Mouse (Mus musculus): ENCODE measurements around the gene Mthfd2. TPM values are rescaled to one million over a fixed set of nuclear protein-coding genes. Genes with fewer than 3 reads are reported as not detected.
A peak's percentile ranks its signal among the peaks of the same experiment; 100 is the strongest.

Gene Mthfd2
- polyA plus RNA-seq, 1 experiment from 2014 or later = 20.9 TPM

DNA sequence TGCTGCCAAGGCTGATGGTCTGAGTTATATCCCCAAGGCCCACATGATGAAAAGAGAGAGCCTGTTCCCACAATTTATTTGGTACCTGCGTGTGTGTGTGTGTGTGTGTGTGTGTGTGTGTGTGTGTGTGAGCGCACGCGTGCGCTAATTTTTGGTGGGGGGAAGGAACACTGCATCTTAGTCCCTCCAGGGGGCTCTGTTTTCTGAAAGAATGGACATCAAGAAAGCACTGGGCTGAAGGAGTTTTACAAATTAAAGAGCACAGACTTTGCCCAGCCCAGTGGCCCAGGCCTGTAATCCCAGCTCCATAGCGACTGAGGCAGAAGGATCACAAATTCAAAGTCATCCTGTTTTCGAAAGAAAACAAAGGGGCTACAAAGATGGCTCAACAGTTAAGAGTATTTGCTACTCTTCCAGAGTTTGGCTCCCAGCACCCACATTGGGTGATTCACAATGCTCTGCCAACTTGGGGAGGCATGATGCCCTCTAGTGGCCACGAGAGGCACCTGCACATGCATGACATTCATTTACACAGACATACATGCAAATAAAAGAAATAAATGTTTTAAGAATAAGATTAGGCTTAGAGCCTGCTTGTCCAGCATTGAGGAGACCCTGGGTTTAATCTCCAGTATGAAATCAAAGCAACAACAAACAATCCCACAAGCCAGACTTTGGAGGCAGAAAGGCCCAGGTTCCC is 45.3 kb downstream of the Mthfd2 start:
- H3K4me2 ChIP-seq (ENCODE audit: low read depth, low read length) = no peak overlapping the region
- ATAC-seq (no peak), DNase-seq (no peak)
- no peaks in the 10 kb centered on the region for H3K27me3 ChIP-seq (ENCODE audit: insufficient read depth, low read length)
- no peak overlapping the region for H3K4me3 ChIP-seq (ENCODE audit: low read depth, low read length)
- H3K36me3 ChIP-seq (replicated peaks; ENCODE audit: insufficient read depth, low read length) = no peaks in the 10 kb centered on the region
- H3K9ac ChIP-seq (replicated peaks) = no peak overlapping the region
- no peaks in the 10 kb centered on the region for H3K4me1 ChIP-seq (ENCODE audit: insufficient read depth)
- TF ChIP-seq CTCF (IDR thresholded peaks at IDR 0.05; ENCODE audit: low read depth) (peak; percentile 77), EP300 (IDR thresholded peaks at IDR 0.05; ENCODE audit: low read depth) (no peak)
- H3K9me3 ChIP-seq (ENCODE audit: low read length) = 0 out of 2 replicates have a peak, but pooled peaks cover 3% of the 10 kb centered on the region
- WGBS (ENCODE audit: insufficient replicate concordance) = 79% methylated on average over 8 of the region's 8 CpGs
- no peak overlapping the region for H3K27ac ChIP-seq (ENCODE audit: low read depth)

GRCm38 (mm10) chr6:83278881-83279280 is 46.8 kb downstream of the Mthfd2 start:
- H3K9me3 ChIP-seq (ENCODE audit: low read length) = 0 out of 2 replicates have a peak, but pooled peaks cover 3% of the 10 kb centered on the region
- H3K4me3 ChIP-seq (ENCODE audit: low read depth, low read length) = no peak overlapping the region
- 26% methylated on average over 2 of the region's 2 CpGs for WGBS (ENCODE audit: insufficient replicate concordance)
- H3K4me2 ChIP-seq (ENCODE audit: low read depth, low read length) = no peak overlapping the region
- H3K27me3 ChIP-seq (ENCODE audit: insufficient read depth, low read length) = no peaks in the 10 kb centered on the region
- ATAC-seq (no peak), DNase-seq (no peak)
- no peak overlapping the region for H3K27ac ChIP-seq (ENCODE audit: low read depth)
- no peaks in the 10 kb centered on the region for H3K36me3 ChIP-seq (replicated peaks; ENCODE audit: insufficient read depth, low read length)
- TF ChIP-seq EP300 (IDR thresholded peaks at IDR 0.05; ENCODE audit: low read depth) (no peak), CTCF (IDR thresholded peaks at IDR 0.05; ENCODE audit: low read depth) (peak; percentile 69)
- no peaks in the 10 kb centered on the region for H3K4me1 ChIP-seq (ENCODE audit: insufficient read depth)
- H3K9ac ChIP-seq (replicated peaks) = no peak overlapping the region

DNA sequence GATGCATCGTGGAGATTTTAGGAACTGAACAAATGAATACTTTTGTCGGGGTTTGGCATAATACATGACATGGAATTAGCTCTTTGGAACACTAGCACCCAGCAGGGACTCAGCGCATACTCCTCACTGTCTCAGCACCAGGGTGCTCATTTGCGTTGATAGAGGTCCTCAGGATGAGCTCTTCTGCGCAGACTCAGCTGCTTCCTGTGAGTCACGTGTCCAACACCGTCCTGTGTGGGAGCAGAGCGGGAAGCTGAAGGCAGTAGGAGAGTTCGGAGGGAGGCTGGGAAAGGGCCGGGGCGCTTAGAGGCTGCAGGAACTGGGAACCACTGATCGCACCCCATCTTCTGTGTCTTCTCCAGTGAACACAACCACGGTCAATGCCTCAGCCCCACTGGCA is 48.6 kb downstream of the Mthfd2 start:
- ATAC-seq (no peak), DNase-seq (no peak)
- Histone ChIP-seq H3K4me2 (ENCODE audit: low read depth, low read length) (no peak overlapping the region), H3K27me3 (ENCODE audit: insufficient read depth, low read length) (no peaks in the 10 kb centered on the region), H3K36me3 (replicated peaks; ENCODE audit: insufficient read depth, low read length) (no peaks in the 10 kb centered on the region), H3K9ac (replicated peaks) (no peak overlapping the region), H3K27ac (ENCODE audit: low read depth) (no peak overlapping the region), H3K4me1 (ENCODE audit: insufficient read depth) (no peaks in the 10 kb centered on the region), H3K4me3 (ENCODE audit: low read depth, low read length) (no peak overlapping the region), H3K9me3 (ENCODE audit: low read length) (0 out of 2 replicates have a peak, but pooled peaks cover 3% of the 10 kb centered on the region)
- no peak for TF ChIP-seq CTCF (IDR thresholded peaks at IDR 0.05; ENCODE audit: low read depth)
- no peak for TF ChIP-seq EP300 (IDR thresholded peaks at IDR 0.05; ENCODE audit: low read depth)
- WGBS (ENCODE audit: insufficient replicate concordance) = 60% methylated on average over 13 of the region's 13 CpGs

DNA sequence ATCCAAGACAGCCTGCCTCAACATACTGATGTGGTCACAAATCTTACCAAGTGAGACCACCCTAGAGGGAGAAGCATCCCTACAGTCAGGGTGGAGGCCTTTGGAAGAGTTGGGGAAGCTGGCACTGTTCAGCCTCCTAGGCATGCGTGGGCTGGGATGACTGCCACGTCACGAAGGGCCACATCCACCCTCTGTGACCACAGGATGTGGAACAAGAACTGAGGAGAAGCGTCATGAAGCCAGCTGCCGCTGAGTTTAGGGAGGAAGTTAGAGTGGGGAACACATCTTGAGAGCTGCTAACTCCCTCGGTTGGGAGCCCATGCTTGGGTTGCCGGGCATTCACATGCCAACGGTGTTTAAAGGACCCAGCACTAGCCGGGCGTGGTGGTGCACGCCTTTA is 52.0 kb downstream of the Mthfd2 start:
- 43% methylated on average over 11 of the region's 11 CpGs for WGBS (ENCODE audit: insufficient replicate concordance)
- Histone ChIP-seq H3K27me3 (ENCODE audit: insufficient read depth, low read length) (no peaks in the 10 kb centered on the region), H3K4me3 (ENCODE audit: low read depth, low read length) (no peak overlapping the region), H3K4me1 (ENCODE audit: insufficient read depth) (no peaks in the 10 kb centered on the region), H3K36me3 (replicated peaks; ENCODE audit: insufficient read depth, low read length) (no peaks in the 10 kb centered on the region), H3K4me2 (ENCODE audit: low read depth, low read length) (no peak overlapping the region), H3K9me3 (ENCODE audit: low read length) (no peaks in the 10 kb centered on the region), H3K27ac (ENCODE audit: low read depth) (no peak overlapping the region), H3K9ac (replicated peaks) (no peak overlapping the region)
- ATAC-seq (no peak), DNase-seq (peak; percentile 24)
- TF ChIP-seq EP300 (IDR thresholded peaks at IDR 0.05; ENCODE audit: low read depth) (no peak), CTCF (IDR thresholded peaks at IDR 0.05; ENCODE audit: low read depth) (no peak)

GRCm38 (mm10) chr6:83268144-83269010 is 57.3 kb downstream of the Mthfd2 start:
- 2% methylated on average over 25 of the region's 28 CpGs for WGBS (ENCODE audit: insufficient replicate concordance)
- Histone ChIP-seq H3K9ac (replicated peaks) (peak overlapping the region; percentile 55), H3K4me3 (ENCODE audit: low read depth, low read length) (peak overlapping the region; percentile 56), H3K27me3 (ENCODE audit: insufficient read depth, low read length) (no peaks in the 10 kb centered on the region), H3K36me3 (replicated peaks; ENCODE audit: insufficient read depth, low read length) (no peaks in the 10 kb centered on the region), H3K4me1 (ENCODE audit: insufficient read depth) (no peaks in the 10 kb centered on the region), H3K27ac (ENCODE audit: low read depth) (0 out of 2 replicates have a peak overlapping the region, but pooled peaks have one; percentile 24), H3K4me2 (ENCODE audit: low read depth, low read length) (peak overlapping the region; percentile 81), H3K9me3 (ENCODE audit: low read length) (no peaks in the 10 kb centered on the region)
- peak; percentile 98 for ATAC-seq
- DNase-seq = peak; percentile 80
- TF ChIP-seq EP300 (IDR thresholded peaks at IDR 0.05; ENCODE audit: low read depth) (no peak), CTCF (IDR thresholded peaks at IDR 0.05; ENCODE audit: low read depth) (peak; percentile 69)

DNA sequence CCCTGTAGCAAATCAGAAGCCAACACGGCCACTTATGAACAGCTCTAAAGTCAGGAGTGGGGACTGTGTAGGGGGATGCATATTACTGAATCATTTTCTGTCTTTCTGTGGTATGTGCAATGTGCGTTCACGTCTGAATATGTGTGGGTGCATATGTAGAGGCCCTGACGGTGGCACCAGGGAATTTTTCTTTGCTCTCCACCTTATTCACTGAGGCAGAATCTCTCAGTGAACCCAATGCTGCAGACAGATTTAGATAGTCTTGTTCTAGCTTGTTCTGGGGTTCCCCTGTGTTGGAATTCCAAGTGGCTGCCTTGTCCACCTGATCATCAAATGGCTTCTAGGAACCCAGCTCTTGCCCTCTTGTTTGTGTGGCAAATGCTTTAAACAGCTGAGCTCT is 58.1 kb downstream of the Mthfd2 start:
- Histone ChIP-seq H3K9ac (replicated peaks) (no peak overlapping the region), H3K9me3 (ENCODE audit: low read length) (no peaks in the 10 kb centered on the region), H3K27me3 (ENCODE audit: insufficient read depth, low read length) (no peaks in the 10 kb centered on the region), H3K27ac (ENCODE audit: low read depth) (no peak overlapping the region), H3K4me1 (ENCODE audit: insufficient read depth) (no peaks in the 10 kb centered on the region), H3K4me3 (ENCODE audit: low read depth, low read length) (no peak overlapping the region), H3K4me2 (ENCODE audit: low read depth, low read length) (peak overlapping the region; percentile 81; the same call in 1 of the 2 replicates), H3K36me3 (replicated peaks; ENCODE audit: insufficient read depth, low read length) (no peaks in the 10 kb centered on the region)
- WGBS (ENCODE audit: insufficient replicate concordance) = 76% methylated on average over 4 of the region's 4 CpGs
- TF ChIP-seq EP300 (IDR thresholded peaks at IDR 0.05; ENCODE audit: low read depth) (no peak), CTCF (IDR thresholded peaks at IDR 0.05; ENCODE audit: low read depth) (no peak)
- DNase-seq (no peak), ATAC-seq (no peak)
